Mouse (Mus musculus) limb, embryonic 15.5 days (tissue): ENCODE measurements at regions not wholly inside any gene's neighbourhood (a gene's known extent, or its start where the extent isn't known, plus 50 kb on each side); places are given as distances from the start of the nearest gene placed in this dataset.

Experiments
- ATAC-seq: fragments of 200-750 bp; cut with Nextera tagmentation; 2 replicates; pipeline ENCODE4 v1.8.0; 2017; ENCODE audit warnings: low read depth, moderate TSS enrichment; ENCODE audit not compliant: insufficient number of reproducible peaks, low FRiP score, low TSS enrichment
- H3K27ac ChIP-seq: fragments of 300-500 bp; sonication (generic); 2 replicates; pipeline ENCODE4 v1.5.1; 2015; ENCODE audit warnings: moderate library complexity, mild to moderate bottlenecking, inconsistent platforms
- H3K27me3 ChIP-seq: fragments of 300-500 bp; sonication (generic); 2 replicates; pipeline ENCODE4 v1.6.1; 2015; ENCODE audit warnings: inconsistent platforms
- H3K36me3 ChIP-seq: fragments of 300-500 bp; sonication (generic); 2 replicates; pipeline ENCODE4 v1.6.1; 2015; ENCODE audit warnings: inconsistent platforms
- H3K4me1 ChIP-seq: fragments of 300-500 bp; sonication (generic); 2 replicates; pipeline ENCODE4 v1.6.1; 2015; ENCODE audit warnings: inconsistent platforms
- H3K4me2 ChIP-seq: fragments of 300-500 bp; sonication (generic); 2 replicates; pipeline ENCODE4 v1.6.1; 2015; ENCODE audit warnings: mild to moderate bottlenecking, inconsistent platforms
- H3K4me3 ChIP-seq: fragments of 300-500 bp; sonication (generic); 2 replicates; pipeline ENCODE4 v1.5.1; 2015; ENCODE audit warnings: mild to moderate bottlenecking, inconsistent platforms
- H3K9ac ChIP-seq: fragments of 300-500 bp; sonication (generic); 2 replicates; pipeline ENCODE4 v1.6.1; 2015; ENCODE audit warnings: inconsistent platforms
- H3K9me3 ChIP-seq: fragments of 300-500 bp; sonication (generic); 2 replicates; pipeline ENCODE4 v1.6.1; 2016; ENCODE audit warnings: inconsistent platforms
- WGBS: fragments of 180-500 bp; shearing (Covaris S2); methylation state at CpG from one replicate; pipeline ENCODE4 v1.1.7; 2015; 5-methylcytosine and 5-hydroxymethylcytosine counted together

DNA sequence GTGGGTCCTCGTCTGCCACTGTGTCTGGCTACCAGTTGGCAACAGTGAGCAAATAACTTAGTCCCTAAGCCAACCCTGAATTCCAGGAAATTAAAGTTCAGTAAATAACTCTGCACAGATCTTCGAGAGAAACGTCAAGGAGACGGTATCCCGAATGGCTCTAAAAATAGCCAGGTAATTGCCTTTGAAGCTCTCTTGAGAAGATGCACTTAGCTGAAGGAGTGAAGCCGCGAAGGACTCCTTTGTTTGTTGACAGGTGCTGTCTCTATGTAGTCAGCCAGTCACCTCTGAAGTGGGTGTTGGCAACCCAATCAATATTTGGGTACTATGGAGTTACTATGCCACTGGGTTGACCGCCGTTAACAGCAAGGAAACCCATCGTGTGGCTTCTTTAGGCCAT is 189.3 kb upstream of the Lrig1 start:
- H3K4me3 ChIP-seq = no peak overlapping the region
- H3K36me3 ChIP-seq = no peaks in the 10 kb centered on the region
- no peak overlapping the region for H3K27ac ChIP-seq
- no peak for ATAC-seq
- no peaks in the 10 kb centered on the region for H3K4me1 ChIP-seq
- no peak overlapping the region for H3K9ac ChIP-seq
- H3K9me3 ChIP-seq = no peaks in the 10 kb centered on the region
- no peak overlapping the region for H3K4me2 ChIP-seq
- no peaks in the 10 kb centered on the region for H3K27me3 ChIP-seq
- 73% methylated on average over 10 of the region's 10 CpGs for WGBS

DNA sequence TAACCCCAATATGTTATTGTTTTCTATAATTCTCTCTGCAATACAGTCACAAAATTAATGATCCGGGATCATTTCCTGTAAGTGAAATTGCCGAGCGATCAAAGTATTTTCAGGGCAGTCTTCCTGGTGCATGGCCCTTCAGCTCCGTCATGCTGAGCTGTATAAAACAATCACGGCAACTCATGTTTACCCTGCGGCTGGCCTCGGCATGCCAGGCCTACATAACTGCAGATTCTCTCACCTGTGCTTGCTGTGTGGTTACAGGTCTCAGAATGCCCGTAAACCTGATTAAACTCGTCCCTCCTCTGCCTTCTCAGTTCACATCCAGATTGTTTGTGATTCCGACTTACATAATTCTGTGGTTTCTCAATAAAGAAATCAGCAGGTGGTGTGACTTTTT is 181.2 kb upstream of the Lrig1 start:
- Histone ChIP-seq H3K4me2 (no peak overlapping the region), H3K9ac (no peak overlapping the region), H3K36me3 (no peaks in the 10 kb centered on the region), H3K4me1 (peaks cover 15% of the 10 kb centered on the region), H3K4me3 (no peak overlapping the region), H3K27me3 (0 out of 2 replicates have a peak, but pooled peaks cover 2% of the 10 kb centered on the region), H3K9me3 (no peaks in the 10 kb centered on the region), H3K27ac (peak overlapping the region; percentile 69)
- no peak for ATAC-seq
- WGBS = 30% methylated on average over 10 of the region's 10 CpGs

DNA sequence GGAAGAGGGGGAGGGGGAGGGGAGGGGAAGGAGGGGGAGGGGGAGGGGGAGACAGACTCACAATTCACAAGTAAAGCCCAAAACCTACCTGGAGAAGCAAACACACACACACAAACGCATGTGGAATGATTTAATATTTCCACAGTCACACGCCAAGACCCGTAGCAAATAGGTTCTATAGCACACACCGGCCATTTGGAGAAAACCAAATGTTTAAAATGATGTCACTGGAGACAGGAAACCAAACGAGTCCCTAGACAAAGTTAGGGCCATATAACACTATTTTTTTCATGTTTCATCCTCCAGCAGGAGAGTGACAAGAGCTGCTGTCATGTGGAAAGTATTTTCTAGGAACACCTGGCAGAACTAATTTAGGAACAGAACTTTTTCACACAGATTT is 175.9 kb upstream of the Lrig1 start:
- Histone ChIP-seq H3K27me3 (0 out of 2 replicates have a peak, but pooled peaks cover 2% of the 10 kb centered on the region), H3K9me3 (no peaks in the 10 kb centered on the region), H3K27ac (no peak overlapping the region), H3K4me1 (0 out of 2 replicates have a peak, but pooled peaks cover 11% of the 10 kb centered on the region), H3K4me3 (no peak overlapping the region), H3K4me2 (no peak overlapping the region), H3K9ac (no peak overlapping the region), H3K36me3 (no peaks in the 10 kb centered on the region)
- 33% methylated on average over 5 of the region's 5 CpGs for WGBS
- ATAC-seq = no peak

- no peaks in the 10 kb centered on the region for H3K36me3 ChIP-seq
- H3K9me3 ChIP-seq = no peaks in the 10 kb centered on the region
- no peak overlapping the region for H3K4me2 ChIP-seq
- H3K4me3 ChIP-seq = no peak overlapping the region
- H3K4me1 ChIP-seq = 0 out of 2 replicates have a peak, but pooled peaks cover 11% of the 10 kb centered on the region
- 0 out of 2 replicates have a peak, but pooled peaks cover 2% of the 10 kb centered on the region for H3K27me3 ChIP-seq
- no peak for ATAC-seq
- no peak overlapping the region for H3K9ac ChIP-seq
- WGBS = 93% methylated on average over 4 of the region's 4 CpGs
- peak overlapping the region; percentile 23; the same call in 1 of the 2 replicates for H3K27ac ChIP-seq
Measured at GRCm38 (mm10) chr6:94875065-94875464, 175.1 kb upstream of the Lrig1 start.

GRCm38 (mm10) chr6:94874415-94874814 is 174.5 kb upstream of the Lrig1 start:
- Histone ChIP-seq H3K27ac (no peak overlapping the region), H3K4me1 (0 out of 2 replicates have a peak, but pooled peaks cover 11% of the 10 kb centered on the region), H3K4me2 (no peak overlapping the region), H3K27me3 (0 out of 2 replicates have a peak, but pooled peaks cover 2% of the 10 kb centered on the region), H3K9me3 (no peaks in the 10 kb centered on the region), H3K4me3 (no peak overlapping the region), H3K9ac (no peak overlapping the region), H3K36me3 (no peaks in the 10 kb centered on the region)
- no peak for ATAC-seq
- WGBS = 47% methylated on average over 1 of the region's 1 CpGs

- no peaks in the 10 kb centered on the region for H3K4me1 ChIP-seq
- WGBS = 46% methylated on average over 3 of the region's 3 CpGs
- H3K9me3 ChIP-seq = no peaks in the 10 kb centered on the region
- no peak overlapping the region for H3K9ac ChIP-seq
- H3K4me3 ChIP-seq = no peak overlapping the region
- no peak for ATAC-seq
- no peak overlapping the region for H3K4me2 ChIP-seq
- no peaks in the 10 kb centered on the region for H3K36me3 ChIP-seq
- no peak overlapping the region for H3K27ac ChIP-seq
- no peaks in the 10 kb centered on the region for H3K27me3 ChIP-seq
Measured at GRCm38 (mm10) chr6:94867952-94868351, 168.0 kb upstream of the Lrig1 start.

- Histone ChIP-seq H3K9me3 (no peaks in the 10 kb centered on the region), H3K27ac (no peak overlapping the region), H3K4me1 (no peaks in the 10 kb centered on the region), H3K9ac (no peak overlapping the region), H3K4me3 (no peak overlapping the region), H3K4me2 (no peak overlapping the region), H3K36me3 (no peaks in the 10 kb centered on the region), H3K27me3 (no peaks in the 10 kb centered on the region)
- ATAC-seq = no peak
- WGBS = 82% methylated on average over 2 of the region's 2 CpGs
Measured at GRCm38 (mm10) chr6:94865498-94865897, 165.5 kb upstream of the Lrig1 start.

- peak overlapping the region; percentile 38 for H3K27ac ChIP-seq
Measured at GRCm38 (mm10) chr6:94858121-94858621, 158.2 kb upstream of the Lrig1 start.

DNA sequence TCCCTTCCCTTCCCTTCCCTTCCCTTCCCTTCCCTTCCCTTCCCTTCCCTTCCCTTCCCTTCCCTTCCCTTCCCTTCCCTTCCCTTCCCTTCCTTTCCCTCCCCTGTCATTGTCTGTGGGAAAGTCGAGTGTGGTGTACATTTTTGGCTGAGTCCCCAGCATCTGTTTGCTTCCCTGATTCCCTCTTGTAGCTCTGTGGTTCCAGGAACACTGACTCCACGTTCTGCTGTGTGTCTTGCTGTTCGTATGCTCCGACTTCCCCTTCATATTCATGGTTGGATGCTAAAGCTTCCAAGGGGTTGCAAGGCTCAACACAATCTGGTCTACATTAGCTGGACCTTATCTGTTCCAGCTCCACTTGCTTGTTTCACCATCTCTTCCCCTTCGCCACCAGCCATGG is 150.2 kb upstream of the Lrig1 start:
- Histone ChIP-seq H3K4me2 (no peak overlapping the region), H3K4me3 (no peak overlapping the region), H3K27ac (0 out of 2 replicates have a peak overlapping the region, but pooled peaks have one; percentile 28), H3K9me3 (no peaks in the 10 kb centered on the region), H3K36me3 (no peaks in the 10 kb centered on the region), H3K27me3 (no peaks in the 10 kb centered on the region), H3K4me1 (peaks cover 14% of the 10 kb centered on the region; the same call in 1 of the 2 replicates), H3K9ac (no peak overlapping the region)
- no peak for ATAC-seq
- 29% methylated on average over 5 of the region's 5 CpGs for WGBS

More at GRCm38 (mm10) chr6:94858121-94858621, 158.2 kb upstream of the Lrig1 start:
- H3K36me3 ChIP-seq = no peaks in the 10 kb centered on the region
- H3K27me3 ChIP-seq = no peaks in the 10 kb centered on the region
- no peak overlapping the region for H3K4me3 ChIP-seq
- H3K4me1 ChIP-seq = peaks cover 8% of the 10 kb centered on the region
- no peaks in the 10 kb centered on the region for H3K9me3 ChIP-seq
- no peak overlapping the region for H3K9ac ChIP-seq
- 37% methylated on average over 5 of the region's 5 CpGs for WGBS
- no peak overlapping the region for H3K4me2 ChIP-seq
- no peak for ATAC-seq

GRCm38 (mm10) chr6:94849533-94849932 is 149.6 kb upstream of the Lrig1 start:
- Histone ChIP-seq H3K27ac (peak overlapping the region; percentile 72; the same call in 1 of the 2 replicates), H3K9me3 (no peaks in the 10 kb centered on the region), H3K36me3 (no peaks in the 10 kb centered on the region), H3K4me3 (no peak overlapping the region), H3K27me3 (no peaks in the 10 kb centered on the region), H3K4me1 (peaks cover 14% of the 10 kb centered on the region; the same call in 1 of the 2 replicates), H3K4me2 (no peak overlapping the region), H3K9ac (no peak overlapping the region)
- 32% methylated on average over 3 of the region's 3 CpGs for WGBS
- ATAC-seq = 0 out of 2 replicates have a peak, but pooled peaks have one; percentile 30

DNA sequence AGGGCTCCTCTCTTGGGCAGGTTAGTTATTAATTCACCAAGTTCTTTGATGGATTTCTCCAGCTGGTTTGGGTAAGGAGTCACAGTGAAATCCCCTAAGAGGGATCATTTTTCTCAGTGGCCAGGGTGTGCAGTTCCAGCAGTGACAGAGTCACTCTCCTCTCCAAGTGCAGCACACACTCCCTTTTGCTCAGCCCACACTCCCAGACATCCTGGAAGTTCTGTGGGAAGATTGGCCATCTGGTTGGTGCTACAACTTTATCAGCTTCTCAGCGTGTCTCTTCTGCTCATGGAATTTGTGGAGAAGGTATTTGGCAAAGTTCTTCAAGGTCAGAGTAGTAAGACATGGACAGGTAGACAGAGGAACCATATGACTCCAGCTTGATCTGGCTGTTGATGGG is 148.5 kb upstream of the Lrig1 start:
- Histone ChIP-seq H3K4me1 (peaks cover 14% of the 10 kb centered on the region; the same call in 1 of the 2 replicates), H3K27ac (peak overlapping the region; percentile 43; the same call in 1 of the 2 replicates), H3K9ac (no peak overlapping the region), H3K27me3 (no peaks in the 10 kb centered on the region), H3K36me3 (no peaks in the 10 kb centered on the region), H3K4me2 (no peak overlapping the region), H3K9me3 (no peaks in the 10 kb centered on the region), H3K4me3 (no peak overlapping the region)
- WGBS = 68% methylated on average over 1 of the region's 1 CpGs
- ATAC-seq = no peak

DNA sequence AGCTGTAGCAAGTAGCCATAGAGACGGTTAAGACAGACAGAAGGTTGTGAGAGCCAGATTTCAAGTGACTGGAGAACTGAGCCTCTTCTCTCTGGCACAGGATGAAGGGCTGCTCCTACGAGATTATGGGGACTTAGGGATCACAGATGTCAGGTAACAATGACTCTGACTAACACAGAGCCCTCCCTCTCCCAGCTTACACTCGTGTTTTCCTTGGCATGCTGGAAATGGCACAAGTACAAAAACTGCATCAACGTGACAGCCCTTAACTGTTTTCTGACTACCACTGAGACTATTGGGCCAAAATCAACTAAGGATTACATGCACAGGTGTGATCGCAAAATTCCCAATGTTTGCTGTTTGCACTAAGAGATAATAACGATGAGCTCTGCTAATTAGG is 145.9 kb upstream of the Lrig1 start:
- Histone ChIP-seq H3K27ac (no peak overlapping the region), H3K9me3 (no peaks in the 10 kb centered on the region), H3K36me3 (no peaks in the 10 kb centered on the region), H3K4me3 (no peak overlapping the region), H3K4me1 (0 out of 2 replicates have a peak, but pooled peaks cover 8% of the 10 kb centered on the region), H3K27me3 (no peaks in the 10 kb centered on the region), H3K4me2 (no peak overlapping the region), H3K9ac (no peak overlapping the region)
- no peak for ATAC-seq
- WGBS = 69% methylated on average over 6 of the region's 6 CpGs
